Mouse (Mus musculus): Measurements from ENCODE around the gene Nfia. TPM values are rescaled to one million over a fixed set of nuclear protein-coding genes. Genes with fewer than 3 reads are reported as not detected.

Gene Nfia
- total RNA-seq, 1 experiment: 0.27 TPM

DNA sequence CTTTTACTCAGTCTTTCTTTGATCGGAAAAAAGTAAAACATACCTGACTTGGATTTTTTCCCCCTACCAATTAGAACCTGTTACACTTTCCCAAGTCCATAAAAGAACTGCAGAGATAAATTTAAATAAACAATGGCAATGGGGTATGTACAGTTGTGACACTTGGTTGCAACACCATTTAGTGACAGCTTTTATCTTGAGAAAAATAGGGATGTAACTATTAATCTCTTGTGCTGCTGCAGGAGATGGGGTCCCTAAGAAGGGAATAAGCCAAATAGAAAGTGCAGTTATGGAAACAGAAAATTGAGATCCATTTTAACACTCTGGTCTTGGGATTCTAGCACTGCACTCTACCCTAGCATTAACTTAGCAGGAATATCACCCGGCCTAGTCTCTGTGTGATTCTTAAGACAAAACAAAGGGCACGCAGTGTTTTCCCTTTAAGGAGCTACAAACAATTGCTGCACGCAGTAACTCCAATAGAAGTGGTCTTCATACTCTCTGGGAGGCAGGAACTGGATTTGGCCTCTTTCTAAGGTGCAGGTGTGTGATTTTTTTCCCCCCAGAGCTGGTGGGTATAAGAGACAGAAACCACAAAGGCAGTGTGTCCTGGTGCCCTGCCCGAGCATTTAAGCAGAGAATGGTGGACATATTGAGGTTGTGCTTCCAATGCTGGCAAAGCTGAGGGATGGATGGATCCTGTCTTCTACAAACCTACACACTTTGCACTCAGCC is 20.1 kb upstream of the Nfia start:
- no peak overlapping the region for H3K4me3 ChIP-seq (ENCODE audit: insufficient read depth in 1 of 2, low read depth in 1 of 2, low read length in 2 of 2, poor library complexity in 1 of 2, severe bottlenecking in 1 of 2)
- no peak for TF ChIP-seq CHD2 (IDR thresholded peaks at IDR 0.05; ENCODE audit: low read depth, low read length)
- no peak for DNase-seq (ENCODE audit: low read depth, low spot score)
- no peaks in the 10 kb centered on the region for H3K36me3 ChIP-seq (ENCODE audit: control insufficient read depth, insufficient read depth, low read length, poor library complexity, severe bottlenecking)
- peaks cover 1 to 5% of the 10 kb centered on the region in 2 experiments; a peak in 2 of 4 replicates for H3K4me1 ChIP-seq (ENCODE audit: control insufficient read depth in 2 of 2, insufficient read depth in 2 of 2, low read length in 2 of 2, poor library complexity in 1 of 2)
- H3K9ac ChIP-seq (ENCODE audit: insufficient read depth, low read depth, low read length, poor library complexity, severe bottlenecking): no peak overlapping the region
- H3K27ac ChIP-seq (ENCODE audit: insufficient read depth, low read depth, low read length, poor library complexity, severe bottlenecking): no peak overlapping the region
- in situ Hi-C loops (cut with MboI; ENCODE audit: low sequenced_read_pairs in 2 of 2, unreplicated experiment in 2 of 2): no loop called here
- H3K9me3 ChIP-seq (ENCODE audit: control insufficient read depth, insufficient read depth, low read depth, low read length): no peaks in the 10 kb centered on the region

DNA sequence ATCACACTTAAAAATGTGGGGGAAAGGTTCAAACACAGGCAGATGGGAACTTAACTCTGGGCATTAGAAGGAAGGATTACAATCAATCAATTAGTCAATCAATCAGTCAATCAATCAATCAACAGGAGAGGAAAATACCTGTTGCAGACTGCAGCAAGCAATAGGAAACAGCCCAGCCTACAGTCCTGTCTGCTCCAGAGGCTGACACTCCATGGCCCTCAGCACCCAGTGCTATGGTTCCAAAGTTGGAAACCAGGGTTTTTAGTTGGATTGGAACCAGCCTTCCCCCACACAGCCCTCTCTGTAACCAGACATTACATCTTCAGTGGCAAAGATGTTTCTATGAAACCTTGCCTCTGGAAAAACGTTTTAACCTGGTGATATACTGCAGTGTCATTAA is 19.0 kb upstream of the Nfia start:
- H3K36me3 ChIP-seq (ENCODE audit: control insufficient read depth, insufficient read depth, low read length, poor library complexity, severe bottlenecking): no peaks in the 10 kb centered on the region
- no peak for DNase-seq (ENCODE audit: low read depth, low spot score)
- H3K4me3 ChIP-seq (ENCODE audit: insufficient read depth in 1 of 2, low read depth in 1 of 2, low read length in 2 of 2, poor library complexity in 1 of 2, severe bottlenecking in 1 of 2): no peak overlapping the region
- TF ChIP-seq ZNF384 (IDR thresholded peaks at IDR 0.05; ENCODE audit: low read depth, low read length) (no peak), ZC3H11A (IDR thresholded peaks at IDR 0.05; ENCODE audit: borderline replicate concordance, low read depth, low read length) (no peak), CHD2 (IDR thresholded peaks at IDR 0.05; ENCODE audit: low read depth, low read length) (no peak), HCFC1 (IDR thresholded peaks at IDR 0.05; ENCODE audit: borderline replicate concordance, insufficient read depth, low read length) (no peak), MAFK (IDR thresholded peaks at IDR 0.05; ENCODE audit: insufficient read depth, low read depth, low read length) (no peak)
- in situ Hi-C loops (cut with MboI; ENCODE audit: low sequenced_read_pairs in 2 of 2, unreplicated experiment in 2 of 2): no loop called here
- peaks cover 1 to 5% of the 10 kb centered on the region in 2 experiments; a peak in 2 of 4 replicates for H3K4me1 ChIP-seq (ENCODE audit: control insufficient read depth in 2 of 2, insufficient read depth in 2 of 2, low read length in 2 of 2, poor library complexity in 1 of 2)
- no peak overlapping the region for H3K27ac ChIP-seq (ENCODE audit: insufficient read depth, low read depth, low read length, poor library complexity, severe bottlenecking)
- no peaks in the 10 kb centered on the region for H3K9me3 ChIP-seq (ENCODE audit: control insufficient read depth, insufficient read depth, low read depth, low read length)
- no peak overlapping the region for H3K9ac ChIP-seq (ENCODE audit: insufficient read depth, low read depth, low read length, poor library complexity, severe bottlenecking)

DNA sequence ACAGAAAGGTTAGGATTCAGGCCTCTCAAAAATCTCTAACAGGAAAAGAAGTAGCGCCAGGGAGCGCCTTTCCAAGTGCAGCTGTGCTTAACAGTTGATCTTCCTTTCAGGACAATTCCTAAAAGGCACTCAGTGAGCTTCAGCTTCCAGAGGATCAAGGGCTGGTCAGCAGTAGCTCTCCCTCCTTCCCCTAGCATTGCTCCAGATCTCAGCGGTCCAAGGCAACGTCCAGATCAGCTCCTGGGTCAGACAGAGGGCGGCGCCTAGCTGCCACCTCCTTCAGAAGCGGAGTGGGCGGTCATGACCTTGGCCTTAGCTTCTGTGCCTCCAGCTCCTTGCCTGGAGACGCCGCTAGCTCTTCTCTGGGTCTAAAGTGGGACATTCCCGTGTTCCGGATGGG is 18.3 kb upstream of the Nfia start:
- TF ChIP-seq HCFC1 (IDR thresholded peaks at IDR 0.05; ENCODE audit: borderline replicate concordance, insufficient read depth, low read length) (no peak), MAFK (IDR thresholded peaks at IDR 0.05; ENCODE audit: insufficient read depth, low read depth, low read length) (no peak), ZC3H11A (IDR thresholded peaks at IDR 0.05; ENCODE audit: borderline replicate concordance, low read depth, low read length) (no peak)
- Histone ChIP-seq H3K4me1 (ENCODE audit: control insufficient read depth in 2 of 2, insufficient read depth in 2 of 2, low read length in 2 of 2, poor library complexity in 1 of 2) (peaks cover 1 to 5% of the 10 kb centered on the region in 2 experiments; a peak in 2 of 4 replicates), H3K9ac (ENCODE audit: insufficient read depth, low read depth, low read length, poor library complexity, severe bottlenecking) (no peak overlapping the region), H3K27ac (ENCODE audit: insufficient read depth, low read depth, low read length, poor library complexity, severe bottlenecking) (no peak overlapping the region), H3K4me3 (ENCODE audit: insufficient read depth in 1 of 2, low read depth in 1 of 2, low read length in 2 of 2, poor library complexity in 1 of 2, severe bottlenecking in 1 of 2) (no peak overlapping the region), H3K36me3 (ENCODE audit: control insufficient read depth, insufficient read depth, low read length, poor library complexity, severe bottlenecking) (no peaks in the 10 kb centered on the region), H3K9me3 (ENCODE audit: control insufficient read depth, insufficient read depth, low read depth, low read length) (no peaks in the 10 kb centered on the region)
- DNase-seq (ENCODE audit: low read depth, low spot score): no peak
- in situ Hi-C loops (cut with MboI; ENCODE audit: low sequenced_read_pairs in 2 of 2, unreplicated experiment in 2 of 2): no loop called here

DNA sequence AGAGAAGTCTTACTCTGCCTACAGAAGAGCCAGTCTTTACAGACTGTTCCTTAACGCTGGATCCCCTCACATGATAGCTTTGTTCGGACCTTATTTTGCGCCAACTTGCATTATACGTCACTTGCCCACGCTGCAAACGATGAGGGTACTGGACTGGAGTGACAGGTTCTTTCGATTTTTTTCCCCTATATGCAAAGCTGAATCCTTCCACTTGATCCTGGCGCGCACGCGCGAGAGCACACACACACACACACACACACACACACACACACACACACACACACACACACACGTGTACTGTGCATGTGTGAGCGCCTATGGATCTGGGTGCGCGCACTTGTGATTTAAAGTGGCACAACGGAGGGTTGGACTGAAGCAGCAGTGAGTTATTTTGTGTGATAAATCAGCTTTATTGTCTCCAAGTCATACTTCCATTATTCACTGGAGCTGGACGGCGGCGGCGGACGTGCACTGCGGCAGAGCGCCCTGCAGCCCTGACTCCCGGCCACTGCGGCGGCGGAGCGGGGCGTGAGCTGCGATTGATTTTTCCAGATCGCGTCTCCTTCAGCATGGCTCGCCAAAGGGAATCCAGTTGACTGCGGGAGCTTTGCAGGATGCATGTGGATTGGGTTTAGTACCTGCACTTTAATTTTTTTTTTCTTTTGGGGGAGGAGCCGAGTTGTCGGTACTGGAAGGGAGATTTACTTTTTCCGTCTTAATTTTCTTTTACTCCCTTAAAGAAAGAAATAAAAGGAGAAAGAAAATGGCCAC is 15.1 kb upstream of the Nfia start:
- H3K27ac ChIP-seq (ENCODE audit: insufficient read depth, low read depth, low read length, poor library complexity, severe bottlenecking): no peak overlapping the region
- no peaks in the 10 kb centered on the region for H3K9me3 ChIP-seq (ENCODE audit: control insufficient read depth, insufficient read depth, low read depth, low read length)
- H3K9ac ChIP-seq (ENCODE audit: insufficient read depth, low read depth, low read length, poor library complexity, severe bottlenecking): no peak overlapping the region
- in situ Hi-C loops (cut with MboI; ENCODE audit: low sequenced_read_pairs in 2 of 2, unreplicated experiment in 2 of 2): no loop called here
- DNase-seq (ENCODE audit: low read depth, low spot score): no peak
- H3K4me3 ChIP-seq (ENCODE audit: insufficient read depth in 1 of 2, low read depth in 1 of 2, low read length in 2 of 2, poor library complexity in 1 of 2, severe bottlenecking in 1 of 2): peak overlapping the region; percentile 54 to 55; a peak in 3 of 4 replicates
- H3K36me3 ChIP-seq (ENCODE audit: control insufficient read depth, insufficient read depth, low read length, poor library complexity, severe bottlenecking): no peaks in the 10 kb centered on the region
- no peak for TF ChIP-seq ZC3H11A (IDR thresholded peaks at IDR 0.05; ENCODE audit: borderline replicate concordance, low read depth, low read length)
- no peak for TF ChIP-seq MAFK (IDR thresholded peaks at IDR 0.05; ENCODE audit: insufficient read depth, low read depth, low read length)
- TF ChIP-seq CHD2 (IDR thresholded peaks at IDR 0.05; ENCODE audit: low read depth, low read length): no peak
- TF ChIP-seq ZNF384 (IDR thresholded peaks at IDR 0.05; ENCODE audit: low read depth, low read length): no peak
- TF ChIP-seq HCFC1 (IDR thresholded peaks at IDR 0.05; ENCODE audit: borderline replicate concordance, insufficient read depth, low read length): no peak
- H3K4me1 ChIP-seq (ENCODE audit: control insufficient read depth in 2 of 2, insufficient read depth in 2 of 2, low read length in 2 of 2, poor library complexity in 1 of 2): peaks cover 0 to 2% of the 10 kb centered on the region in 2 experiments; a peak in 2 of 4 replicates

Measured in ES-E14 (cell line).